Mouse (Mus musculus) forebrain, embryonic 10.5 days (tissue): ENCODE measurements around the gene Tprgl. TPM values are rescaled to one million over a fixed set of nuclear protein-coding genes. Genes with fewer than 3 reads are reported as not detected.

Source experiments
- DNase-seq: peaks from one replicate; pipeline ENCODE4 v3.0.0-alpha.2; 2017; ENCODE audit warnings: low spot score; ENCODE audit errors: extremely low spot score
- H3K27ac ChIP-seq: fragments of 300-500 bp; sonication (generic); 2 replicates; pipeline ENCODE4 v1.5.1; 2016; ENCODE audit warnings: mild to moderate bottlenecking
- H3K27me3 ChIP-seq: fragments of 300-500 bp; sonication (generic); 2 replicates; pipeline ENCODE4 v1.6.1; 2016; ENCODE audit warnings: mild to moderate bottlenecking; ENCODE audit not compliant: poor library complexity, severe bottlenecking
- H3K36me3 ChIP-seq: fragments of 300-500 bp; sonication (generic); replicated peaks from 2 replicates; pipeline ENCODE4 v1.6.1; 2016; ENCODE audit warnings: mild to moderate bottlenecking, moderate library complexity
- H3K4me1 ChIP-seq: fragments of 300-500 bp; sonication (generic); 2 replicates; pipeline ENCODE4 v1.6.1; 2016
- H3K4me3 ChIP-seq: fragments of 300-500 bp; sonication (generic); 2 replicates; pipeline ENCODE4 v1.5.1; 2016; ENCODE audit warnings: mild to moderate bottlenecking, moderate library complexity
- H3K9me3 ChIP-seq: fragments of 300-500 bp; sonication (generic); 2 replicates; pipeline ENCODE4 v1.6.1; 2016; ENCODE audit warnings: mild to moderate bottlenecking, moderate library complexity
- WGBS: fragments of 180-500 bp; shearing (Covaris S2); methylation state at CpG from one replicate; pipeline ENCODE4 v1.1.7; 2016; 5-methylcytosine and 5-hydroxymethylcytosine counted together
- polyA plus RNA-seq: library from polyadenylated mRNA; unstranded; fragments of >200 nt; fragmentation: Nextera tagmentation; extraction: Ambion mirVana; gene quantifications from 2 replicates; pipeline ENCODE4 v1.2.1, GENCODE M21; 2016

Tprgl gene
- polyA plus RNA-seq, 1 experiment from 2014 or later = 106 TPM

GRCm38 (mm10) chr4:154129950-154130349, 30.5 kb downstream of the Tprgl start:
- Histone ChIP-seq H3K9me3 (no peaks in the 10 kb centered on the region), H3K27me3 (peaks cover 39% of the 10 kb centered on the region), H3K4me3 (no peak overlapping the region), H3K4me1 (0 out of 2 replicates have a peak, but pooled peaks cover 8% of the 10 kb centered on the region), H3K27ac (no peak overlapping the region), H3K36me3 (no peaks in the 10 kb centered on the region)
- DNase-seq = no peak

GRCm38 (mm10) chr4:154127273-154127672, 33.2 kb downstream of the Tprgl start:
- Histone ChIP-seq H3K27me3 (peaks cover 29% of the 10 kb centered on the region), H3K27ac (no peak overlapping the region), H3K36me3 (no peaks in the 10 kb centered on the region), H3K4me3 (no peak overlapping the region), H3K4me1 (peaks cover 14% of the 10 kb centered on the region; the same call in 1 of the 2 replicates), H3K9me3 (no peaks in the 10 kb centered on the region)
- 79% methylated on average over 3 of the region's 3 CpGs for WGBS
- DNase-seq = no peak

GRCm38 (mm10) chr4:154125202-154125601, 35.3 kb downstream of the Tprgl start:
- Histone ChIP-seq H3K27ac (no peak overlapping the region), H3K4me1 (peaks cover 28% of the 10 kb centered on the region), H3K9me3 (no peaks in the 10 kb centered on the region), H3K27me3 (peaks cover 29% of the 10 kb centered on the region), H3K36me3 (no peaks in the 10 kb centered on the region), H3K4me3 (no peak overlapping the region)
- DNase-seq = no peak
- WGBS = 77% methylated on average over 5 of the region's 5 CpGs

GRCm38 (mm10) chr4:154123553-154123952, 36.9 kb downstream of the Tprgl start:
- Histone ChIP-seq H3K27ac (no peak overlapping the region), H3K36me3 (no peaks in the 10 kb centered on the region), H3K9me3 (no peaks in the 10 kb centered on the region), H3K4me1 (peaks cover 32% of the 10 kb centered on the region), H3K4me3 (no peak overlapping the region), H3K27me3 (peaks cover 22% of the 10 kb centered on the region)
- WGBS = 87% methylated on average over 6 of the region's 6 CpGs
- no peak for DNase-seq

- H3K4me1 ChIP-seq = peaks cover 29% of the 10 kb centered on the region
- 80% methylated on average over 7 of the region's 7 CpGs for WGBS
- no peak for DNase-seq
- H3K9me3 ChIP-seq = no peaks in the 10 kb centered on the region
- H3K27ac ChIP-seq = no peak overlapping the region
- H3K4me3 ChIP-seq = no peak overlapping the region
- peaks cover 22% of the 10 kb centered on the region for H3K27me3 ChIP-seq
- H3K36me3 ChIP-seq = no peaks in the 10 kb centered on the region
Measured at GRCm38 (mm10) chr4:154122374-154122773, 38.1 kb downstream of the Tprgl start.

GRCm38 (mm10) chr4:154121800-154122199, 38.7 kb downstream of the Tprgl start:
- Histone ChIP-seq H3K9me3 (no peaks in the 10 kb centered on the region), H3K4me1 (peaks cover 25% of the 10 kb centered on the region), H3K27ac (no peak overlapping the region), H3K36me3 (no peaks in the 10 kb centered on the region), H3K27me3 (peaks cover 22% of the 10 kb centered on the region), H3K4me3 (no peak overlapping the region)
- DNase-seq = no peak
- WGBS = 79% methylated on average over 11 of the region's 11 CpGs

- H3K9me3 ChIP-seq = no peaks in the 10 kb centered on the region
- peaks cover 30% of the 10 kb centered on the region for H3K4me1 ChIP-seq
- 90% methylated on average over 9 of the region's 9 CpGs for WGBS
- no peak for DNase-seq
- H3K4me3 ChIP-seq = no peak overlapping the region
- peaks cover 12% of the 10 kb centered on the region for H3K27me3 ChIP-seq
- H3K27ac ChIP-seq = no peak overlapping the region
- H3K36me3 ChIP-seq = no peaks in the 10 kb centered on the region
Measured at GRCm38 (mm10) chr4:154119208-154119607, 41.3 kb downstream of the Tprgl start.

- Histone ChIP-seq H3K4me3 (no peak overlapping the region), H3K4me1 (peaks cover 30% of the 10 kb centered on the region), H3K27me3 (peaks cover 12% of the 10 kb centered on the region), H3K9me3 (no peaks in the 10 kb centered on the region), H3K27ac (no peak overlapping the region), H3K36me3 (no peaks in the 10 kb centered on the region)
- DNase-seq = no peak
- WGBS = 86% methylated on average over 9 of the region's 9 CpGs
Measured at GRCm38 (mm10) chr4:154118782-154119181, 41.7 kb downstream of the Tprgl start.

- no peak for DNase-seq
- 69% methylated on average over 7 of the region's 7 CpGs for WGBS
- Histone ChIP-seq H3K27me3 (no peaks in the 10 kb centered on the region), H3K4me1 (peaks cover 15% of the 10 kb centered on the region), H3K9me3 (no peaks in the 10 kb centered on the region), H3K27ac (no peak overlapping the region), H3K36me3 (no peaks in the 10 kb centered on the region), H3K4me3 (no peak overlapping the region)
Measured at GRCm38 (mm10) chr4:154116421-154116820, 44.0 kb downstream of the Tprgl start.

GRCm38 (mm10) chr4:154109850-154110243, 50.6 kb downstream of the Tprgl start:
- 78% methylated on average over 11 of the region's 11 CpGs for WGBS
- H3K4me1 ChIP-seq = peaks cover 11% of the 10 kb centered on the region
- no peak for DNase-seq
- H3K27me3 ChIP-seq = peaks cover 25% of the 10 kb centered on the region
- no peak overlapping the region for H3K27ac ChIP-seq
- H3K36me3 ChIP-seq = no peaks in the 10 kb centered on the region
- H3K4me3 ChIP-seq = no peak overlapping the region
- no peaks in the 10 kb centered on the region for H3K9me3 ChIP-seq

- DNase-seq = no peak
- peaks cover 30% of the 10 kb centered on the region for H3K27me3 ChIP-seq
- H3K9me3 ChIP-seq = no peaks in the 10 kb centered on the region
- no peak overlapping the region for H3K4me3 ChIP-seq
- no peak overlapping the region for H3K27ac ChIP-seq
- WGBS = 66% methylated on average over 18 of the region's 18 CpGs
- H3K4me1 ChIP-seq = peaks cover 11% of the 10 kb centered on the region
- H3K36me3 ChIP-seq = no peaks in the 10 kb centered on the region
Measured at GRCm38 (mm10) chr4:154109216-154109849, 51.1 kb downstream of the Tprgl start.
